Mouse (Mus musculus) macrophage (primary cell): ENCODE data around the gene Kifc3. TPM values are rescaled to one million over a fixed set of nuclear protein-coding genes. Genes with fewer than 3 reads are reported as not detected.
"Not testable (repeated sequence)": the region's sequence is repeated elsewhere in the genome, so short reads cannot be mapped to it uniquely, and the experiment has no call there.

ENCODE experiments used
- H3K27ac ChIP-seq: fragments of 350-480 bp; formaldehyde crosslinking; 2 replicates; pipeline ENCODE4 v1.9.0; 2021
- H3K36me3 ChIP-seq: fragments of 350-480 bp; formaldehyde crosslinking; 2 replicates; pipeline ENCODE4 v1.9.0; 2021; ENCODE audit errors: inconsistent target
- H3K4me3 ChIP-seq: fragments of 350-480 bp; formaldehyde crosslinking; 2 replicates; pipeline ENCODE4 v1.9.0; 2021; ENCODE audit errors: inconsistent target
- H3K79me2 ChIP-seq: fragments of 350-480 bp; formaldehyde crosslinking; 2 replicates; pipeline ENCODE4 v1.9.0; 2021; ENCODE audit errors: inconsistent target
- WGBS: methylation state at CpG from one replicate; pipeline ENCODE4 v1.1.7; 2026; ENCODE audit warnings: inconsistent platforms; ENCODE audit not compliant: missing documents; 5-methylcytosine and 5-hydroxymethylcytosine counted together
- polyA plus RNA-seq: library from polyadenylated mRNA; stranded (reverse); fragments of 250-400 nt; gene quantifications from 3 replicates; pipeline ENCODE4 v1.2.4, GENCODE M21; 2018; ENCODE audit warnings: inconsistent platforms
- total RNA-seq, 78 experiments: library from RNA; depleted of rRNA; stranded (reverse); fragments of 250-400 nt; gene quantifications; 1 replicate in 9 of 78; 2 replicates in 24 of 78; 3 replicates in 43 of 78; 4 replicates in 2 of 78; pipeline ENCODE4 v1.2.4; 2018; ENCODE audit warnings: inconsistent platforms in 56 of 78

The Kifc3 gene
- total RNA-seq (2018; cell fraction: chromatin; rRNA removed): 10 to 100 TPM in 15 of 26 experiments, 1 to 10 TPM in 11; 2.4 to 32.3 (median 11.7) TPM
- 1 to 10 TPM; 1.1 to 9.0 (median 4.6) TPM for total RNA-seq (2018; cell fraction: cytosol; rRNA removed)
- 10 to 100 TPM in 7 of 26 experiments, 1 to 10 TPM in 19; 1.2 to 27.3 (median 6.0) TPM for total RNA-seq (2018; cell fraction: nucleus; rRNA removed)
- 5.6 to 9.0 TPM (median 5.9 TPM) in 3 replicates for polyA plus RNA-seq

GRCm38 (mm10) chr8:95202649-95203275 lies at the start of gene Kifc3:
TSS of gene Kifc3 (minus strand) at chr8:95202812.
- no peak within 1 kb of the TSS for H3K4me3 ChIP-seq
- H3K79me2 ChIP-seq: no peaks in the 10 kb centered on the region
- no peaks in the 10 kb centered on the region for H3K36me3 ChIP-seq
- 93% methylated on average over 13 of the region's 14 CpGs for WGBS
- H3K27ac ChIP-seq: no peak within 1 kb of the TSS

DNA sequence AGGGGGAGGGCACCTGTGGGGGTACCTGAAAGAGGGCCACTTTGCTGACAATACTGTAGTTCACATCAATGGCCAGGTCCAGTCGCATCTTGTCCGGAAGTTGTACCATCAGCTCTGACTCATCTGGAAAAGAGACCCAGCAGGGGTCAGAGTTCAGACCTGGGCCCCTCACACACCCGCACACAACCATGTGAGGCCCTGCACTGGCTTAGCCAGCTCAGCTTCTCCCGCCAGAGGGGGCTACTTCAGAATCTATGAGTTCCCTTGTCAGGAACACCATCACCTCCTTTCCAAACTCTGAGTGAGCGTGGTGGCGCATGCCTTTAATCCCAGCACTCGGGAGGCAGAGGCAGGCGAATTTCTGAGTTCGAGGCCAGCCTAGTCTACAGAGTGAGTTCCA lies 49.4 kb upstream of the Kifc3 start:
- WGBS: 96% methylated on average over 8 of the region's 9 CpGs
- H3K36me3 ChIP-seq: no peaks in the 10 kb centered on the region
- no peaks in the 10 kb centered on the region for H3K79me2 ChIP-seq
- H3K4me3 ChIP-seq: no peak overlapping the region
- H3K27ac ChIP-seq: no peak overlapping the region

DNA sequence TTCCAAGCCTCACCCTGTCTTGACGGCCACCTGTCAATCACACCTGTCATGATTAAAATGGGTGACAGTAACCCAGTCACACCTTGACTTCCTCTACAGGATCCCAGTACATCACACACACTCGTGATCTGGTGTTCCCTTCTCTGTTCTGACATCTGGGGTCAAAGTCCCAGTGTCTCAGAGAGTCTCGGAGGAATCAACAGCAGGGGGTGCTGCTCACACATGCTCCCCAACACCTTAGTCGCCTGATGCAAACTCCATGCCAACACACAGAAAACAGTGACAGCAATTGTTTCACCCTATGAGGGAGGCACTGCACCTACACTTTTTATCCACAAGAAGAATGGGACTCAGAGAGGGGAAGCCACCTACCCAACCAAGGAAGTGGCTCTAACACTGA lies 47.2 kb upstream of the Kifc3 start:
- no peak overlapping the region for H3K27ac ChIP-seq
- no peaks in the 10 kb centered on the region for H3K79me2 ChIP-seq
- WGBS: 31% methylated on average over 4 of the region's 4 CpGs
- H3K4me3 ChIP-seq: no peak overlapping the region
- no peaks in the 10 kb centered on the region for H3K36me3 ChIP-seq

DNA sequence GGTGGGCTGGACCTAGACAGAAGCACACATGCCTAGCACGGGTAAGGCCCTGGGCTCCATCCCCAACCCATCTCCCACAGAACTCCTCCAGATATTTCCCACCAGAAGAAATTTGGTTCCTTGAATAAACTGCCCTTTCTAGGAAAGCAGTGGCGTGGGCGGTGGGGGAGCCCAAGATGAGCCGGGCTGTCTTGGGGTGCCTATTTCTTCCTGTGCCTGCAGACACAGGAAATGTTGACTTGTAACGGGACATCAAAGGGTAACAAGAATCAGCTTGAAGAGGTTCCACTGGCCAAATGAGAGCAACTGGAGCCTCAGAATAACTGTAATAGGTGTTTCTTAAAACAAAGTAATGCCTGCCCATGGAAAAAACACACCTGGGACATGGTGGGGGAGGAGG lies 44.7 kb upstream of the Kifc3 start:
- no peak overlapping the region for H3K4me3 ChIP-seq
- H3K79me2 ChIP-seq: no peaks in the 10 kb centered on the region
- H3K36me3 ChIP-seq: no peaks in the 10 kb centered on the region
- WGBS: 70% methylated on average over 5 of the region's 5 CpGs
- H3K27ac ChIP-seq: no peak overlapping the region

DNA sequence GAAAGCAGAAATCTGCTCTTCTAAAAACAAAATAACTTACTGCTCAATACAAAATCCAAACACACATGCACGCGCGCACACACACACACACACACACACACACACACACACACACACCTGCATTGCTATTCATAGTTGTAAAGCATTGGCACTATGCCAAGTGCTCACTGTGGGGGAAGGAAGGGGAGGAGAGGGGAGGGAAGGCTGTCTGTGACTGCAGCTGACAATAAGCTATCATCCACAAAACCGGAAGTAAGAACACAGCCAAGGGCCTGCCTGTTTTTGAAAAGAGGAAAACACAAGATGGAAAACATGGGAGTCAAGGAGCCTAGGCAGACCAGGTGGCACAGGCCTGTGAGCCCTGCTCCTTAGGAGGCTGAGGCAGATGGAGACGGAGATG lies 42.6 kb upstream of the Kifc3 start:
- no peaks in the 10 kb centered on the region for H3K36me3 ChIP-seq
- H3K27ac ChIP-seq: no peak overlapping the region
- 44% methylated on average over 5 of the region's 5 CpGs for WGBS
- H3K79me2 ChIP-seq: no peaks in the 10 kb centered on the region
- no peak overlapping the region for H3K4me3 ChIP-seq

- no peaks in the 10 kb centered on the region for H3K36me3 ChIP-seq
- H3K27ac ChIP-seq: no peak overlapping the region
- no peak overlapping the region for H3K4me3 ChIP-seq
- WGBS: 94% methylated on average over 4 of the region's 4 CpGs
- H3K79me2 ChIP-seq: no peaks in the 10 kb centered on the region
These were observed 41.2 kb upstream of the Kifc3 start for GRCm38 (mm10) chr8:95243853-95244252.

DNA sequence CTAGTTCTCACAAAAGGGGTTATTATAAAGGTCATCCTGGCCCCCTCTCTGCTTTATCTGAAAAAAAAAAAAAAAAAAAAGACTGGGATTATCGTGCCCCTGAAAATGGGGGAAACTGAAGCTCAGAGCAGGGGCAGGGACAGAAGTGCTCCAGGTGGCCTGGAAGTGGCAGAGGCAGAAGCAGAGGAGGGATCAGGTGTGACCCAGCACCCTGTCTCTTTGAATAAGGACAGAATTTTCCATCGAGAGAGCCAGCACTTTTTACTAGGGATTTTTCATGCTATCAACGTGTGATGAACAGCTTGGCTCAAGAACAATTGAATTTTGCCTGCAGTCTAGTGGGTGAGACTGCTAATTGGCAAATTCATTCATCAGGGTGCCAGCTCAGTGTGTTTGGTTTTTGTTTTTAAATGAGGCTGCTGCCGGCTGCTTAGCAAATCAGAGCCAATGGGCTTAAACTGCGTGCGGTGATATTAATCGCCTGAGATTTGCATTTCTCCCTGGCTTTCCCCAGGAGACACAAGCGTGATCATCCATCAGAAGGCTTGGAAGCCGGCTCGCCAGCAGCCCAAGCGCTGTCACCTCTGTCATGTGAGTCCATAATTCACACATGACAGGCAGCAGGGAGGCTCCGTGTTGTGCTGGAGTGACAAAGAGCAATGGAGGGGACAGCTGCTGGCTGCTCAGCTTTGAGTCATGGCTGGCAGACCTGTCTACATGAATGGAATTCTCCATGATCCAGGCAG lies 40.4 kb upstream of the Kifc3 start:
- Histone ChIP-seq H3K36me3 (no peaks in the 10 kb centered on the region), H3K27ac (no peak overlapping the region), H3K4me3 (no peak overlapping the region), H3K79me2 (no peaks in the 10 kb centered on the region)
- 89% methylated on average over 12 of the region's 12 CpGs for WGBS

DNA sequence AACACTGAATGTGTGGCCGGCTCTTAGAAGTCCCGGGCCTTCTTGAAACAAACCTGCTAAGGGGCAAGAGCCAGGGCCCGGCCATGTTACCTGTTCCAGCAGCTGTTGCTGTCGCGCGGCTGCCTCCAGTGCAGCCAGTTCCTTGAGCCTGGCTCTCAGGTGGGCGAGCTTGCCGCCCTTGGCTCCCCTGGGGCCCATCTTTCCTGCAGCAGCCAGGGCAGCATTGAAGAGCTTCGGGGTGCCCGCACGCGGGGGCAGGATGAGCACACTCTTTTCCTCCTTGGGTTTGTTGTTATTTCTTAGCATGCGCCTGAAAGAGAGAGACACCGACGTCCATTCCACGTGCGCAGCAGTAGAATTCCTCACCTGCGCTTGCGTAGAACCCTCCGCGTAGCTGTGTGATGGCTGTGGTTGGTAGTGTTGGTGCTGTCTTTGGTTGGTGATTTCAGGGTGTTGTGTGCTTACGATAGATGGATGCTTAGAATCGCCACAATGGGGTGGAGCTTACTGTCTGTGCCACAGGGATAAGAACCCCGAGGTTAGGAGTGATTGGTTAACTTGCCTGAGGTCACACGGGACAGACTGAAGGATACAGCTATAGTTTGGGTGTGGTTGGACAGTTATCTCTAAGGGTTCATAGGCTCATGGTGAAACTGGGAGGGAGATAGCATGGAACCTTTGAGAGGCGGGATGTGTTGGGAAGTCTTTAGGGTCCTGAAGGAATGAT lies 39.6 kb upstream of the Kifc3 start:
- WGBS: 95% methylated on average over 24 of the region's 26 CpGs
- H3K4me3 ChIP-seq: no peak overlapping the region
- H3K36me3 ChIP-seq: no peaks in the 10 kb centered on the region
- no peak overlapping the region for H3K27ac ChIP-seq
- no peaks in the 10 kb centered on the region for H3K79me2 ChIP-seq

DNA sequence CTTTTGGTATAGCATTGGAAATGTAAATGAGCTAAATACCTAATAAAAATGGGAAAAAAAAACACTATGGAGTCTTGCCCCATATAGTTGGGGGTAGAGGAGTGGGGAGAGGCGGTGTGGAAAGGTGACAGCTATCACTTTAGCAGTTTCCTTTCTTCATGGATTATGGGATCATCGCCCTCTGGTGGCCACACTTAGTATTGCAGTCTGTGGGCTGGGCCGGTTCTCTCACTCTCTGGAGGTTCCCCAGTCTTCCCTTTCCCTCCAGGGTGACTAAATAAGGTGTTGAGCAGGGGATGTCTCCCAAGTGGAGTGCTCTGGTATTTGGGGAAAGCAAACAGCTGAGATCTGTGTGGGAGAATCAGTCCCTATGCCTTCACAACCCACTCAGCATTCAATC lies 33.1 kb upstream of the Kifc3 start:
- WGBS: 6% methylated on average over 3 of the region's 3 CpGs
- Histone ChIP-seq H3K36me3 (no peaks in the 10 kb centered on the region), H3K4me3 (no peak overlapping the region), H3K79me2 (no peaks in the 10 kb centered on the region), H3K27ac (no peak overlapping the region)

DNA sequence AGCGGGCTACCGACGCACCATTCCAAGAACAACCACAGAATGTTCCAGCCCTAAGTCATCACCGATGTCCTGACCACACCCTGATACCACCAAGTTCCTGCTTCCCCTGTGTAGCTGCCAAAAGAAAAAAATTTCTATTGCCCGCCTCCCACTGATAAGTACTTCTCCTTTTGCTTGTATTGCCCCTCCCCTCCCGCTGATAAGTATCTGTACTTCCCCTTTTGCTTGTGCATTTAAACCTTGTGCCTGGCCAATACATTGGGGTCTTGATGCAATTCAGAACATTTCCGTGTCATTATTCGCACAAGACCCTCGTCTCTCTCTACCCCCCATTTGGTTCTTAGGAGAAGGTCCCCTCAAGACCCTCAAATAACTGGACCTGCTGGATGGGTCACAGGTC lies 27.5 kb upstream of the Kifc3 start:
- H3K4me3 ChIP-seq, H3K27ac ChIP-seq, H3K79me2 ChIP-seq, H3K36me3 ChIP-seq: not testable (repeated sequence)
- WGBS: 74% methylated on average over 8 of the region's 9 CpGs

GRCm38 (mm10) chr8:95227151-95227468 lies 24.5 kb upstream of the Kifc3 start:
- Histone ChIP-seq H3K36me3 (no peaks in the 10 kb centered on the region), H3K4me3 (no peak overlapping the region), H3K27ac (no peak overlapping the region), H3K79me2 (no peaks in the 10 kb centered on the region)
- 88% methylated on average over 2 of the region's 2 CpGs for WGBS

GRCm38 (mm10) chr8:95226251-95227150 lies 23.9 kb upstream of the Kifc3 start:
- Histone ChIP-seq H3K4me3 (no peak overlapping the region), H3K36me3 (no peaks in the 10 kb centered on the region), H3K79me2 (no peaks in the 10 kb centered on the region), H3K27ac (no peak overlapping the region)
- 92% methylated on average over 7 of the region's 7 CpGs for WGBS

- Histone ChIP-seq H3K4me3 (no peak overlapping the region), H3K27ac (no peak overlapping the region), H3K36me3 (no peaks in the 10 kb centered on the region), H3K79me2 (no peaks in the 10 kb centered on the region)
- WGBS: 90% methylated on average over 5 of the region's 5 CpGs
These were observed 21.4 kb upstream of the Kifc3 start for GRCm38 (mm10) chr8:95223969-95224368.

DNA sequence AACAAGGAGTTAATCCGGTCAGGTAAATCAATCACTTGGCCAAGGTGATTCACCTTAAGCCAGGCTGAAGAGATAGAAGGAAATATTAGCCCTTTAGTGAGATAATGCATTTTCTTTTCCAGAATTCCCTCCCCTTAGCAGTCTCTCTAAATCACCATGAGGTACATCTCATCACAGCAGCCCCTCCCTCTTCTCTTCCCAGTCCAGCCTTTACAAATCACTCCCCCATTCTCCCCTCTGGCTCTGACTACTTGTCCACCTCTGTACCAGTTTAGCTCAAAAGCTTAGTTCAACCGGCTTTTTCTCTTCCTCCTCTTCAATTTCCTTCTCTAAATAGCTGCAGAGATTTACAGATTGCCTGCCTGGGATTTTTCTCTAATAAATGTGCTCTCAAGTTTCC lies 18.4 kb upstream of the Kifc3 start:
- no peaks in the 10 kb centered on the region for H3K36me3 ChIP-seq
- H3K4me3 ChIP-seq: no peak overlapping the region
- no peak overlapping the region for H3K27ac ChIP-seq
- no peaks in the 10 kb centered on the region for H3K79me2 ChIP-seq
- 25% methylated on average over 2 of the region's 2 CpGs for WGBS
